Comparison of ENCODE assay signal across 12 mouse cellular contexts in the genomic region with DNA sequence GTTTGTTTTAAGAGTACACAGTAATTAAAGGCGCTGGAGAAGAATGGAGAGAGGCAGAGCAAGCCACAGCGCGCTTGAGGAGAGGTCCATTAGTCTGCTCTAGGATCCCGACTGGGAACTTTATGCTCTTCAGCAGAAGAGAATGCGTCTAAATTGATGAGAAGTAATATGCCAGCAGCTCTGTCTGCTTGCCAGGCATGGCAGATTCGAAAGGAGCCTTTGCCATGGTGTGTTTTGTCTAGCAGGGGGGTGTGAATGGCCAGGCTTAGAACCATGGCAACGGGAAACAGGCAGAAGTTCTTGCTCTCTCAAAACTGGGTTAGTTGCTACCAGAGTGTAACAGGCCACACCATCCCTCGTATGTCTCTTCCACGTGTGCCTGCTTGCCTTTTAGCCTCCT.
DNase-seq lines count a peak whose midpoint lies in the region; ATAC-seq and TF ChIP-seq lines count a peak whose summit lies in the region.
"Had no signal": no experiment of that assay in that cellular context is flagged by ENCODE, and none has a peak within 500 bp of the region (broad histone marks: within the 10 kb centered on the region; RNA-seq: fewer than 3 reads in every experiment).

No protein-coding gene starts in this region.

- no peak for DNase-seq in forebrain, embryonic 10.5 days (ENCODE audit: extremely low spot score, low spot score)
- no peak for DNase-seq in midbrain, embryonic 11.5 days (ENCODE audit: low spot score, missing footprints)
- DNase-seq in layer of hippocampus, adult 18-20 months (ENCODE audit: low spot score in 2 of 2), result peak; percentile 28 to 53
- DNase-seq in lung, postnatal 0 days (ENCODE audit: low spot score), result no peak
- DNase-seq: liver; lung, adult 2 months had no signal

- H3K9me3 ChIP-seq in forebrain, embryonic 13.5 days (replicated peaks), result no peaks in the 10 kb centered on the region
- H3K9me3 ChIP-seq in forebrain, embryonic 10.5 days, result no peaks in the 10 kb centered on the region
- no peaks in the 10 kb centered on the region for H3K9me3 ChIP-seq in midbrain, embryonic 13.5 days
- no peaks in the 10 kb centered on the region for H3K9me3 ChIP-seq in midbrain, embryonic 11.5 days (ENCODE audit: control insufficient read depth, low read length)
- H3K9me3 ChIP-seq in neural tube, embryonic 13.5 days, result no peaks in the 10 kb centered on the region
- no peaks in the 10 kb centered on the region for H3K9me3 ChIP-seq in lung, postnatal 0 days (ENCODE audit: low read length)

- H3K4me1 ChIP-seq in forebrain, embryonic 13.5 days, result peaks cover 11% of the 10 kb centered on the region
- H3K4me1 ChIP-seq in forebrain, embryonic 10.5 days, result peaks cover 6% of the 10 kb centered on the region; the same call in 1 of the 2 replicates
- peaks cover 10% of the 10 kb centered on the region; the same call in 1 of the 2 replicates for H3K4me1 ChIP-seq in midbrain, embryonic 13.5 days (replicated peaks)
- no peaks in the 10 kb centered on the region for H3K4me1 ChIP-seq in midbrain, embryonic 11.5 days (ENCODE audit: control insufficient read depth, insufficient read depth, low read length)
- H3K4me1 ChIP-seq in neural tube, embryonic 13.5 days (replicated peaks), result peaks cover 14% of the 10 kb centered on the region; the same call in 1 of the 2 replicates
- H3K4me1 ChIP-seq in lung, postnatal 0 days (ENCODE audit: insufficient read depth, low read depth, low read length), result no peaks in the 10 kb centered on the region

- H3K4me2 ChIP-seq in forebrain, embryonic 13.5 days, result no peak overlapping the region
- no peak overlapping the region for H3K4me2 ChIP-seq in midbrain, embryonic 13.5 days (replicated peaks)
- no peak overlapping the region for H3K4me2 ChIP-seq in midbrain, embryonic 11.5 days
- H3K4me2 ChIP-seq in neural tube, embryonic 13.5 days, result no peak overlapping the region
- no peak overlapping the region for H3K4me2 ChIP-seq in lung, postnatal 0 days (replicated peaks; ENCODE audit: low read depth, low read length)

- WGBS in forebrain, embryonic 13.5 days, result 46% methylated on average over 9 of the region's 9 CpGs
- 78% methylated on average over 9 of the region's 9 CpGs for WGBS in forebrain, embryonic 10.5 days
- 53% methylated on average over 9 of the region's 9 CpGs for WGBS in midbrain, embryonic 13.5 days
- WGBS in midbrain, embryonic 11.5 days, result 64% methylated on average over 9 of the region's 9 CpGs
- 46% methylated on average over 9 of the region's 9 CpGs for WGBS in neural tube, embryonic 13.5 days
- WGBS in lung, postnatal 0 days, result 57% methylated on average over 9 of the region's 9 CpGs

- no peak overlapping the region for H3K9ac ChIP-seq in forebrain, embryonic 13.5 days
- no peak overlapping the region for H3K9ac ChIP-seq in midbrain, embryonic 13.5 days (replicated peaks)
- H3K9ac ChIP-seq in midbrain, embryonic 11.5 days (ENCODE audit: low read length), result no peak overlapping the region
- no peak overlapping the region for H3K9ac ChIP-seq in neural tube, embryonic 13.5 days
- no peak overlapping the region for H3K9ac ChIP-seq in lung, postnatal 0 days (replicated peaks; ENCODE audit: low read depth)

- H3K27me3 ChIP-seq in forebrain, embryonic 13.5 days, result no peaks in the 10 kb centered on the region
- no peaks in the 10 kb centered on the region for H3K27me3 ChIP-seq in forebrain, embryonic 10.5 days (ENCODE audit: poor library complexity, severe bottlenecking)
- no peaks in the 10 kb centered on the region for H3K27me3 ChIP-seq in midbrain, embryonic 13.5 days
- no peaks in the 10 kb centered on the region for H3K27me3 ChIP-seq in midbrain, embryonic 11.5 days (ENCODE audit: control insufficient read depth, insufficient read depth, low read length)
- no peaks in the 10 kb centered on the region for H3K27me3 ChIP-seq in neural tube, embryonic 13.5 days
- no peaks in the 10 kb centered on the region for H3K27me3 ChIP-seq in lung, postnatal 0 days (replicated peaks; ENCODE audit: insufficient read depth, low read length)

- TF ChIP-seq EP300 in lung, postnatal 0 days (IDR thresholded peaks at IDR 0.05), result no peak

- H3K36me3 ChIP-seq in forebrain, embryonic 13.5 days (ENCODE audit: poor library complexity, severe bottlenecking), result no peaks in the 10 kb centered on the region
- H3K36me3 ChIP-seq in forebrain, embryonic 10.5 days (replicated peaks), result no peaks in the 10 kb centered on the region
- H3K36me3 ChIP-seq in midbrain, embryonic 13.5 days, result no peaks in the 10 kb centered on the region
- H3K36me3 ChIP-seq in midbrain, embryonic 11.5 days (ENCODE audit: control insufficient read depth, insufficient read depth, low read length), result no peaks in the 10 kb centered on the region
- H3K36me3 ChIP-seq in neural tube, embryonic 13.5 days, result 0 out of 2 replicates have a peak, but pooled peaks cover 6% of the 10 kb centered on the region
- H3K36me3 ChIP-seq in lung, postnatal 0 days (ENCODE audit: insufficient read depth, low read length), result no peaks in the 10 kb centered on the region

- TF ChIP-seq CTCF in lung, postnatal 0 days (IDR thresholded peaks at IDR 0.05), result no peak

- peak; percentile 66 for ATAC-seq in forebrain, embryonic 13.5 days
- peak; percentile 71 for ATAC-seq in midbrain, embryonic 13.5 days
- ATAC-seq in midbrain, embryonic 11.5 days (ENCODE audit: low FRiP score), result no peak
- peak; percentile 76 for ATAC-seq in neural tube, embryonic 13.5 days (ENCODE audit: low read depth)
- no peak for ATAC-seq in lung, postnatal 0 days
- no peak for ATAC-seq in monocyte, adult 5-6 weeks (replicated peaks; ENCODE audit: insufficient number of reproducible peaks, low FRiP score, low TSS enrichment, poor library complexity, severe bottlenecking)
- ATAC-seq: intestine, embryonic 16.5 days had no signal

- H3K4me3 ChIP-seq in forebrain, embryonic 13.5 days, result no peak overlapping the region
- H3K4me3 ChIP-seq in forebrain, embryonic 10.5 days, result no peak overlapping the region
- H3K4me3 ChIP-seq in midbrain, embryonic 13.5 days (replicated peaks), result no peak overlapping the region
- H3K4me3 ChIP-seq in midbrain, embryonic 11.5 days (ENCODE audit: low read depth, low read length), result no peak overlapping the region
- no peak overlapping the region for H3K4me3 ChIP-seq in neural tube, embryonic 13.5 days
- H3K4me3 ChIP-seq in lung, postnatal 0 days (ENCODE audit: low read depth, low read length), result no peak overlapping the region

- peak overlapping the region; percentile 45; the same call in 1 of the 2 replicates for H3K27ac ChIP-seq in forebrain, embryonic 13.5 days
- no peak overlapping the region for H3K27ac ChIP-seq in forebrain, embryonic 10.5 days
- no peak overlapping the region for H3K27ac ChIP-seq in midbrain, embryonic 13.5 days
- no peak overlapping the region for H3K27ac ChIP-seq in midbrain, embryonic 11.5 days (ENCODE audit: low read depth, low read length)
- peak overlapping the region; percentile 28 for H3K27ac ChIP-seq in neural tube, embryonic 13.5 days (replicated peaks)
- no peak overlapping the region for H3K27ac ChIP-seq in lung, postnatal 0 days (ENCODE audit: low read length)
- H3K27ac ChIP-seq: kidney, postnatal 0 days had no signal

Comparison
In these comparisons a context has a peak if more than half of its experiments do, and no peak if none do; other contexts are left out.
1. ATAC-seq: peak in forebrain, embryonic 13.5 days (single experiment), midbrain, embryonic 13.5 days (single experiment) and neural tube, embryonic 13.5 days (single experiment); none in midbrain, embryonic 11.5 days (single experiment), lung, postnatal 0 days (single experiment) and monocyte, adult 5-6 weeks (single experiment).
2. H3K27ac ChIP-seq: peak in forebrain, embryonic 13.5 days (single experiment) and neural tube, embryonic 13.5 days (single experiment); none in forebrain, embryonic 10.5 days (single experiment), midbrain, embryonic 13.5 days (single experiment), midbrain, embryonic 11.5 days (single experiment) and lung, postnatal 0 days (single experiment).
3. DNase-seq: peak in layer of hippocampus, adult 18-20 months (2 of 2); none in forebrain, embryonic 10.5 days (single experiment), midbrain, embryonic 11.5 days (single experiment) and lung, postnatal 0 days (single experiment).